Mouse (Mus musculus) kidney, postnatal 25 days (tissue): Measurements from ENCODE around the gene Cdk6.
"Not testable (repeated sequence)": the region's sequence is repeated elsewhere in the genome, so short reads cannot be mapped to it uniquely, and the experiment has no call there.

Source experiments
- DNase-seq, 2 experiments: peaks; one replicate each; pipeline ENCODE4 v3.0.0; 2021; ENCODE audit warnings: mixed read lengths in 2 of 2

Cdk6 gene

GRCm38 (mm10) chr5:3345540-3345939, 4.3 kb downstream of the Cdk6 start:
- DNase-seq = not testable (repeated sequence)

DNA sequence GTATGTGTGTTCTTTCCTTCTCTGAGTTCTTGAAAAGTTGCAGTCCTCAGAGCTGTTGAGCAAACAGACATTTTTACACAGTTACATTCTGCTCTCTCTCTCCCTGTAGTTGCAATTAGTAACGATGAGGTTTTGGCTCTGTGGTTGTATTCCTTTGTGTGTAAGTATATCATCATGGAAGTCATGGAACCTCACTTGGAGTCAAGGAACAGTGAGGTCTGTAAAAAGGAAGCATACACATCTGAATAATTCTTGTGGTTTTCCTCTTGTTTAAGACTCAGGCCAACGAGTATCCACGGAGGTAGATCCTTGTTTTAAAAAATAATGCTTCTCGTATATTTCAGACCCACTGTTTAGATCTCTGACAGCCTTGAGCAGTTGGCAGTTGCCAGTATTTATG, 8.1 kb downstream of the Cdk6 start:
- not testable (repeated sequence) for DNase-seq

DNA sequence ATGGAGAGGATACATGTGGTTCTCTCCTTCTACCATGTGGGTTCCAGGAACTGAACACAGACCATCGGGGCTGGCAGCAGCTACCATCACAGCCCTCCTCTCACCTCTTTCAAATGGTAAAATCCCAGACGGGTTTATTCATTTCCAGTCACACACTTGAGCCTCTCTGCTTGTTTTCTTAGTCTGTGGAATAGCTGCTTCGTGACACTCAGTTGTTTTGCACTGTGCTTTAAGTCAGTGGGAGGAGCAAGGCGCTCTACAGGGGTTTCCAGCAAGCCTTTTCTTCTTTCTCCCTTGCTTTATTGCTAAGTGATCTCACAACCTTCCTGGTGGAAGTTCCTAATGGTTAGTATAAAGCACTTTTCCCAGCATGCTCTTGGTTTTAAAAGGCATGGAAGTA, 10.6 kb downstream of the Cdk6 start:
- not testable (repeated sequence) for DNase-seq

- DNase-seq = no peak
Measured at GRCm38 (mm10) chr5:3352314-3352713, 11.0 kb downstream of the Cdk6 start.

GRCm38 (mm10) chr5:3352827-3353226, 11.5 kb downstream of the Cdk6 start:
- DNase-seq = no peak

GRCm38 (mm10) chr5:3354307-3354706, 13.0 kb downstream of the Cdk6 start:
- no peak for DNase-seq

DNA sequence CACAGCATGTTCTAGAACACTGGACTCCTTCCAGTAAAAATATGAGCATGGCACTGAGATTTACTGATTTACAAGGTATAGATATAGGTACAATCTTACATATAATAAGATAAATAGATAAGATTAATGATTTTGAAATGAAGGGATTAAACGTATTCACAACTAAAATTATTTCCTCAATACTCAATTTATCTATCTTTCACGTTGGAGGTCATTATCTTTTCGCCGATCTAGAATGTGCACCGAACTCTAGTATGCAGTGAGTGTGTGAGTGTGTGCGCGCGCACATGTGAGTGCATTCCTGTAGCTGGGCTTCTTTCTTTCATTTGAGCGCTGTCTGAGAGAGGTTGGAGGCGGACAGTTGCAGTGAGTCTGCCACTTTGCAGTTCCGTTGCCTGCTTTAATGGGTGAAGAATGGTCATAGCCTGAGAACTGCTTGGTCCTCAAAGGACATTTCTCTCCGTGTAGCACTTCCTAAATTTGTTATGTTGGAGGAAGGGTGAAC, 13.8 kb downstream of the Cdk6 start:
- DNase-seq = no peak

GRCm38 (mm10) chr5:3355560-3356260, 14.4 kb downstream of the Cdk6 start:
- DNase-seq = no peak

GRCm38 (mm10) chr5:3356261-3356778, 15.0 kb downstream of the Cdk6 start:
- DNase-seq = no peak

GRCm38 (mm10) chr5:3357496-3357895, 16.2 kb downstream of the Cdk6 start:
- no peak for DNase-seq

GRCm38 (mm10) chr5:3358687-3359520, 17.6 kb downstream of the Cdk6 start:
- no peak for DNase-seq

DNA sequence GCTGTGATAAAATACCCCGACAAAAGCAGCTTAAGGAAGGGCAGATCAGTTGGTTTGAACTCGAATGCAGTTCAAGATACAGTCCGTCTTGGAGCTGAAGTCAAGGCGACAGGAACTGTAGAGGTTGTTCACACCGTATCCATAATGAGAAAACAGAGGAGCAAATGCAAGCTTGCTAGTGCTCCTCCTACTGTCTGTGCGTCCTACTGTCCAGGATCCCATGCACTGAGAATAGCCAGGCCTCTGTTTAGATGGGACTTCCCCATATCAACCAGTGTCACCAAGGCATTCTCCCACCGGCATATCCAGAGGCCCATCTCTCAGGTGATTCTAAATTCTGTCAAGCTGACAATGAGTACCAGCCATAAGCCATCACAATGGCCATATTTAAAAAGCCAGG, 18.6 kb downstream of the Cdk6 start:
- no peak for DNase-seq

DNA sequence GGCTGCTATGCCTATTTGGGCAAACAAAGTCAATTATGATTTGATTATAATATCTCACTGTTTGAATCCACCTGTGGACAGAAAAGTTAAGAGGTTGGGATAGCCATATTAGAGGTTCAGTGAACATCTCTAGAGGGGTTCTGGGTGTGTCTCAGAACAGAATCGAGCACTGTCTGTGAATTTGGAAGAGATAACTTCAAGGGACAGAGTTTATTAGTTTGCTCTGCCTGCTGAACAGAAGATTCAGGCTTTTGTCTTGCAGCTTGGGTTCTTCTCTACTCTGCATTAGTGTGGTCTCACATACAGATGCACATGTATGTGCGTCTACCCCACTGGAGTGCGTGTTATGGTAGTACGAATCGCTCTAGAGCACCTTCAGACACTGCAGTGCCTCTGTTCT, 20.0 kb downstream of the Cdk6 start:
- DNase-seq = no peak

DNA sequence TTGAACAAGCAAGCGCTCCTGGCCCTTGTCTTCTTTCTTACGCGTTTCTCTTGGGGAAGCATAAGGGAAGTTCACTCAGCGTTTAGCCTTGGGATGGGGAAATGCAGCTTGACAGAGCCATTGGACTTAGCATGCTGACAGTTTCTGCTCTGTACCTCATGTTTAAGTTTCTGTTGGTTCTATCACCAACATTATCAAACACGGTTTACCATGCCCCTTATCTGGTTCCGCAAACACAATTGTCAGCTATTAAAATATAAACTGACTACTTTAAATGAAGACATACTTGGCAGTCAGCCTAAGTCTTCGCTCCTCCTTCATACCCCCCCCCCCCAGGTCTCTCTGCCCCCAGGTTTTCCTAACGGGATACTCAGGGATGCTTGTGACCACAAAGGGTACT, 20.8 kb downstream of the Cdk6 start:
- no peak for DNase-seq

DNA sequence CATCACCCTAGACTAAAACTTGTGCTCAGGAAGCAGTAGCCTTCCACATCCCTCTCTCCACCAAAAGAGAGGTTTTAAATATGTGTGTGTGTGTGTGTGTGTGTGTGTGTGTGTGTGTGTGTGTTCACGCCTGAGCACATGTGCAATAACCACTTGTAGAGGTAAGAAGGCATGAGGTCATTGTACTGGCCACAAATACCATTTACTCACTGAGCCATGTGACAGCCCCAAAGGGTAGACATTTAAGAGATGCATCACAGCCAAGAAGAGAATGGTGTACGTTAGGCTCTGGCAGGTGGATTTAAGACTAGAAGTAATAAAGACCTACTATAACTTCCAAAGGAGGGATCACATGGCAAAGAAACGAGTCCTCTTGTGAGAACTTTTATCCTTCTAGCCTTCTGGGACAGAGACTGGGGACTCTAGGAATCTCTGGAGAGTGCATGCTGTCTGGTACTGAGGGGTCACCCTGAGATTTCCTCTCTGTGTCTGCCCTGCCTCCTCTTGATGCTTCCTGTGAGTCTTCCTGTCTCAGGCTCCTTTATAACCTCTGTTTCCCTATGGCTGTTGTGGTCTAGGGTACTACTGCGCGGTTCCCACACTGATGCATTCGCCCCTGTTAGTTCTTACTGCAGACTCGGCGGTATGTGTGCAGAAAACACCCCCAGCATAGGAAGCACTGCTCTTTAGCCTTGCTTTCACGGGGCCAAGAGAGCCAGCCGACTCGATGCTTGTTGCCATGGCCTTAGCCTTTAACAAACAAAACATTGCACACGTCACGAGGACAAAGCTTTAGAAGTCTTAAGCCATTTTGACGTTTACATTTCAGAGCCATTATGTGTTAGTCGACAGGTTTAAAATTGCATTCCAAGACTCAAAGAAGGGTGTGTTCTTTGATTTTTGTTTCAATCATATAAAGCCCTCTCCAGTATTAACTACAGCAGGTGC, 22.0 kb downstream of the Cdk6 start:
- no peak for DNase-seq

DNA sequence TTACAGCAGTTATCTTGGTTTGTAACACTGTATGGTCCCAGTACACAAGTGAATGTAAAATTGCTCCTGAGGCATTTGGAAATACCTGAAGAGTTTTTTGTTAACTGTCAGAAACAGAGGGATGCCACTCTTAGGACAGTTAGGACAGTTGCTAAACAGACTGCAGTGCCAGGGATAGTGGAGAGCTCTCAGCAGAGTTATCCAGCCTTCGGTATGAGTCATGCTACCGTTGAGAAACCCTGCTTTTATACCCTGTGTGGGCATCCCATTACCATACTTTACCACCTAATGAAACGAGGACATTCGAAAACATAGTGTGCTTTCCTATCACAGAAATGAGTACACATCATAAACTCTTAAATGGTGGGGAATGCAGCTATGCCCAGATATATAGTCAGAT, 25.8 kb downstream of the Cdk6 start:
- DNase-seq = no peak

DNA sequence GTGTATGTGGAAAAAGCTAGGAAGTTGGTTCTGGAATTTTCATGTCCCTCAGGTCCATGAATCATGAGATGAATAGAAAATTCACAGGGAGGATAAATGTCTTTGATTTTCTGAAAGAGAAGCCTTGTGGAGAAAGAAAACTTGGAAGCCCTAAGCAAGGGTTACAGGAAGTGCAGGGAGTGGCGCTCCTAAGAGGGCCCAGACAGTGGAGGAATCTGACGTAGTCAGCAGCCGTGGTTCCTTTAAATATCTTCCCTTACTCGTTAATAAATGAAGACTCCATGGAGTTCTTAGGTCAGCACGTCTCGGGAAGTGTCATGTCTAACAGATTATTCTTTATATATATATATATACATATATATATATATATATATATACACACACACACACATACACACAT, 28.0 kb downstream of the Cdk6 start:
- peak in 1 of 2 experiments; percentile 32 for DNase-seq

GRCm38 (mm10) chr5:3371212-3371611, 29.9 kb downstream of the Cdk6 start:
- DNase-seq = no peak

DNA sequence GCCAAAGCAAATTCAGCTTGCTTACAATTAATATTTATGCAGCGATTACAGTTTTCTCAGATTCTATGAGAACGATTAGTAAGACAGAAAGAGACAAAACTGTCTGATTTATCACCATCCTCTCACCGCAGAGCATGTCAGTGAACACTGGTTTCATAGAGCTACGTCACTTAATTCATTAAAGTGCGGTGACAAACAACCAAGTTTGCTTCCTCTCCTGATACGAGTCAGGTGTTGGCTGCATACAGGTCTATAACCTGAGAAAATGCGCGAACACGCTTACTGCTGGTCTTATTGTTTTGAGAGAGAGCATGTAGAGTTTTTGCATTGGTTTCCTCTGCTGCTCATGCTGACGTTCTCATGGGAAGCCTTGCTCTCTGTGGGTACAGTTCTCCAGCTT, 31.9 kb downstream of the Cdk6 start:
- DNase-seq = no peak

GRCm38 (mm10) chr5:3374763-3375162, 33.5 kb downstream of the Cdk6 start:
- DNase-seq = no peak

- DNase-seq = peak; percentile 23 to 48
Measured at GRCm38 (mm10) chr5:3376167-3376566, 34.9 kb downstream of the Cdk6 start.

DNA sequence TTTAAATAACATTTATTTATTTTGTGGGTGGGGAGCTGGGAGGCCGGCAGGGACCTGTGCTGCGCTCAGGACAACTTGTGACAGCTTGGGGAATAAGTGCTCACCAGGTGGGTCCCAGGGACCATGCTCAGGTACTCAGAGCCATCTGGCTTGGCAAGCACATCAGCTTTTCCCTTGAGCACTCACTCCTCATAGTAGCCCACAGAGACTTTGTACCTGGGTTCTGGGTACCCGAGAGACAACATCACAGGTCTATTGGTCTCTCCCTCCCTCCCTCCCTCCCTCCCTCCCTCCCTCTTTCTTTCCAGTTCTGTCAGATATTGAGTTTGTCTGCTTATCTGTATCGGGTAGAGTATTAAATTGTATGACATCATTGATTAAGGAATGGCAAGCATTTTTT, 38.0 kb downstream of the Cdk6 start:
- DNase-seq = no peak
